Mouse (Mus musculus): ENCODE measurements around the gene Inhbb. TPM values are rescaled to one million over a fixed set of nuclear protein-coding genes. Genes with fewer than 3 reads are reported as not detected.

Gene Inhbb
- polyA plus RNA-seq, 1 experiment from 2014 or later: 4.6 TPM

- WGBS: 93% methylated on average over 9 of the region's 9 CpGs
- no peaks in the 10 kb centered on the region for H3K36me3 ChIP-seq (ENCODE audit: poor library complexity, severe bottlenecking)
- no peaks in the 10 kb centered on the region for H3K9me3 ChIP-seq (replicated peaks)
- H3K4me3 ChIP-seq: no peak overlapping the region
- no peak overlapping the region for H3K4me2 ChIP-seq
- H3K27me3 ChIP-seq: no peaks in the 10 kb centered on the region
- no peaks in the 10 kb centered on the region for H3K4me1 ChIP-seq
- ATAC-seq: no peak
- H3K9ac ChIP-seq: no peak overlapping the region
- H3K27ac ChIP-seq: no peak overlapping the region
Observed at GRCm38 (mm10) chr1:119442901-119443300, 20.9 kb upstream of the Inhbb start.

DNA sequence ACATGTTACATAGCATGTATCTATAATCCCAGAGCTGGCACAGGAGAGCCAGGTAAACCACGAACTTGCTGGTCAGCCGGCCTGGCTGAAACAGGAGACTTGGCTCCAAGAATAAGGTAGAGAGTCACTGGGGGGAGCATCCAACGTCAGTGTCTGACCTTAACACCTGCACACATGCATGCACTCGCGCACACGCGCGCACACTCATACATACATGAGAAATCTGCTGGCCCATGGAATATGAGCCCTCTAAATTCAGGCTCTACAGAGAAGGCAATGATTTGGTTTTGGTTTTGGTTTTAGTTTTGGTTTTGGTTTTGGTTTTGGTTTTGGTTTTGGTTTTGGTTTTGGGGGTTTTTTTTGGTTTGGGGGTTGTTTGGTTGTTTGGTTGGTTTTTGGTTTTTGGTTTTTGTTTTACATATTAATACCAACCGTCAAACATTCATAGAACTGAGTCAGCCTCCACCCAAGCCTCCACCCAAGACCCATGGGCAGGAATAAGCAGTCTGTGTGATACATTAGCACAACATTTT is 16.1 kb upstream of the Inhbb start:
- H3K9ac ChIP-seq: no peak overlapping the region
- H3K4me2 ChIP-seq: no peak overlapping the region
- WGBS: 95% methylated on average over 9 of the region's 9 CpGs
- ATAC-seq: no peak
- H3K9me3 ChIP-seq (replicated peaks): no peaks in the 10 kb centered on the region
- H3K27ac ChIP-seq: no peak overlapping the region
- H3K4me3 ChIP-seq: no peak overlapping the region
- no peaks in the 10 kb centered on the region for H3K27me3 ChIP-seq
- no peaks in the 10 kb centered on the region; the same call in 1 of the 2 replicates for H3K4me1 ChIP-seq
- no peaks in the 10 kb centered on the region for H3K36me3 ChIP-seq (ENCODE audit: poor library complexity, severe bottlenecking)

GRCm38 (mm10) chr1:119437401-119437800 is 15.4 kb upstream of the Inhbb start:
- no peaks in the 10 kb centered on the region for H3K27me3 ChIP-seq
- no peaks in the 10 kb centered on the region for H3K9me3 ChIP-seq (replicated peaks)
- no peak for ATAC-seq
- 53% methylated on average over 6 of the region's 6 CpGs for WGBS
- no peaks in the 10 kb centered on the region; the same call in 1 of the 2 replicates for H3K4me1 ChIP-seq
- no peak overlapping the region for H3K4me2 ChIP-seq
- H3K27ac ChIP-seq: no peak overlapping the region
- H3K9ac ChIP-seq: no peak overlapping the region
- H3K4me3 ChIP-seq: no peak overlapping the region
- H3K36me3 ChIP-seq (ENCODE audit: poor library complexity, severe bottlenecking): no peaks in the 10 kb centered on the region

DNA sequence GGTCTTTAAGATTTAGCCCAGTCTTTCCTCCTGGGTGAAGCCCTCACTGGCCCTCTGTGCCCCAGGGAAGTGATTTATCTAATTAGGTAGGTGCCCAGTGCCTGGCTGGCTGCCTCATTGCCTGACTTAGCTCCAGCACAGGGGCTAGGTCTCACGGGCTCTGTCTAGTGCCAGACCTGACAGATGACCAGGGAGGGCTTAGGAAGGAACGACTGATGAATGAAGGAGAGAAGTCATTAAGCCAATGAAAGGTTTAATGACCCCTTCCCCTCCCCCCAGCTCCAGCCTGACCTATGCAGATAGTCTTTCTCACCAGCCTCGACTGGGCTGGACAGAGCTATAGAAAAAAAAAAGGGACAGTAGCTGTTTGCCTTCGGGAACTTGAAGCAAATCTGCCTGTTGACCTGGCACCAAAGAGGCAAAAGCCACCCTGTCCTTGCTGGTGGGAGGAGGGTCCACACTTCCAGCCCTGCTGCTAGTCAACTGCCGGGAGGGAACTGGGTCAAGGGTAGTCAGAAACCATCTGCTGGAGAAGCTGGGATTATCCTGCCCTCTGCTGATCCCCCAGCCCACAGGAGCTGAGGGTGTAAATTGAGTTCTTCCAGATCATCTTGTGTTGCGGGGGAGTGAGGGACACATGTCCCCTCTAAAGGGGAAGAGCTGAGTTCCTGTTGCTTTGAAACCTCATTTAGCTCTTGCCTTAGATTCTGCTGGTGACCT is 2.3 kb upstream of the Inhbb start:
- WGBS: 44% methylated on average over 6 of the region's 6 CpGs
- no peak overlapping the region for H3K9ac ChIP-seq
- no peak for ATAC-seq

DNA sequence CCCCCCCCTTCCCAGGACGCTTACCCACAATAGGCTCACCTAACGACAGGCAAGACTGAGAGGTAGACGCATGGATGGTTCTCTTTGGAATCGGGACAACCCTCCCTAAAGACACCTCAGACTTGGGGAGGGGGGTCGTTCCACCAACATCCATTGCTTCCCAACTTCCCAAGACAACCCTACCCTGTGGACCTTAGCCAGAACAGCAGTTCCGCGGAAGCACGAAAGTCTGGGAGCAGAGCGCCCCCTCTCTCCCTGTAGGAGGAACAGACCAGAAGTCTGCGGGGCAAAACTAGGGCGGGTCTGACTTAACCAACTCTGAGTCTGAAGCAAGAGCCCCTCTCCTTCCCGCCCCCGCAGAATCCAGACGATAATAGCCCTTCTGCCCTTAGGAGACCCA is 1.5 kb upstream of the Inhbb start:
- Histone ChIP-seq H3K4me3 (no peak overlapping the region), H3K27ac (no peak overlapping the region), H3K4me1 (peaks cover 36% of the 10 kb centered on the region), H3K4me2 (peak overlapping the region; percentile 96), H3K27me3 (peaks cover 58% of the 10 kb centered on the region), H3K9ac (no peak overlapping the region), H3K36me3 (ENCODE audit: poor library complexity, severe bottlenecking) (no peaks in the 10 kb centered on the region), H3K9me3 (replicated peaks) (no peaks in the 10 kb centered on the region)
- 2% methylated on average over 14 of the region's 14 CpGs for WGBS
- ATAC-seq: peak; percentile 19

More for the DNA sequence above, 2.3 kb upstream of the Inhbb start:
- Histone ChIP-seq H3K27me3 (peaks cover 50% of the 10 kb centered on the region), H3K27ac (no peak overlapping the region), H3K4me1 (peaks cover 28% of the 10 kb centered on the region), H3K4me2 (no peak overlapping the region), H3K9me3 (replicated peaks) (no peaks in the 10 kb centered on the region), H3K4me3 (no peak overlapping the region), H3K36me3 (ENCODE audit: poor library complexity, severe bottlenecking) (no peaks in the 10 kb centered on the region)

DNA sequence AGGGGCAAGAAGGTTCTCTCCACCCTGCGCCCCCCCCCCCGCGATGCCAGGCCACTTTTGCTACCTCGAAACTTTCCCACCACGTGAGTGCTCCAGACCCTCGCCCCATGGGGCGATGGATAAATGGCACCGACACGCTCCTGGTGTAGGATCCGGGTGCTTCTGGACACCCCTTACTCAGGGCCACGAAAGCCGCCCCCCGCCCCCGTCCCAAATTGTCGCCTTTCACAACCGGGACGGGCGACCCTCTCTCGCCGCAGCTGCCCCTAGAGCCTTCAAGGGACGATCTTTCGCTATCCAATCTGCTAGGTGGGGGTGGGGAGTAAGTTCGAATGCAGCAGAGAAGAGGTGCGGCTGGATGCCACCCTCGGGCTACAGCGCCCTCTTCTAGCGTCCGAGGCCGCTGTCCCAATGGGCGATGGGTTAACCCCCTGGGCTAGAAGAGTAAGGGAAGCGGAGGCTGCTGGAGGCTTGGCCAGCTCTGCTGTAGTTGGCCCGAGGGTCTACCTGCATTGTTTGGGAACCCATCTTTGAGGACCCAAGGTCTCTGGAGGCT is 490 bp upstream of the Inhbb start:
- H3K9me3 ChIP-seq (replicated peaks): no peaks in the 10 kb centered on the region
- no peak overlapping the region for H3K27ac ChIP-seq
- peak overlapping the region; percentile 74 for H3K4me3 ChIP-seq
- H3K4me1 ChIP-seq: peaks cover 44% of the 10 kb centered on the region
- peak overlapping the region; percentile 96 for H3K4me2 ChIP-seq
- 1% methylated on average over 29 of the region's 32 CpGs for WGBS
- H3K9ac ChIP-seq: peak overlapping the region; percentile 89
- peaks cover 67% of the 10 kb centered on the region for H3K27me3 ChIP-seq
- H3K36me3 ChIP-seq (ENCODE audit: poor library complexity, severe bottlenecking): peaks cover 1% of the 10 kb centered on the region
- peak; percentile 6 for ATAC-seq

GRCm38 (mm10) chr1:119420984-119421575 is 968 bp downstream of the Inhbb start:
- ATAC-seq: peak; percentile 50
- peak overlapping the region; percentile 74 for H3K4me3 ChIP-seq
- peak overlapping the region; percentile 89 for H3K9ac ChIP-seq
- H3K27me3 ChIP-seq: peaks cover 73% of the 10 kb centered on the region
- no peaks in the 10 kb centered on the region for H3K9me3 ChIP-seq (replicated peaks)
- peak overlapping the region; percentile 82 for H3K27ac ChIP-seq
- H3K4me1 ChIP-seq: peaks cover 55% of the 10 kb centered on the region
- H3K36me3 ChIP-seq (ENCODE audit: poor library complexity, severe bottlenecking): peaks cover 13% of the 10 kb centered on the region
- 1% methylated on average over 15 of the region's 78 CpGs for WGBS
- H3K4me2 ChIP-seq: peak overlapping the region; percentile 96

DNA sequence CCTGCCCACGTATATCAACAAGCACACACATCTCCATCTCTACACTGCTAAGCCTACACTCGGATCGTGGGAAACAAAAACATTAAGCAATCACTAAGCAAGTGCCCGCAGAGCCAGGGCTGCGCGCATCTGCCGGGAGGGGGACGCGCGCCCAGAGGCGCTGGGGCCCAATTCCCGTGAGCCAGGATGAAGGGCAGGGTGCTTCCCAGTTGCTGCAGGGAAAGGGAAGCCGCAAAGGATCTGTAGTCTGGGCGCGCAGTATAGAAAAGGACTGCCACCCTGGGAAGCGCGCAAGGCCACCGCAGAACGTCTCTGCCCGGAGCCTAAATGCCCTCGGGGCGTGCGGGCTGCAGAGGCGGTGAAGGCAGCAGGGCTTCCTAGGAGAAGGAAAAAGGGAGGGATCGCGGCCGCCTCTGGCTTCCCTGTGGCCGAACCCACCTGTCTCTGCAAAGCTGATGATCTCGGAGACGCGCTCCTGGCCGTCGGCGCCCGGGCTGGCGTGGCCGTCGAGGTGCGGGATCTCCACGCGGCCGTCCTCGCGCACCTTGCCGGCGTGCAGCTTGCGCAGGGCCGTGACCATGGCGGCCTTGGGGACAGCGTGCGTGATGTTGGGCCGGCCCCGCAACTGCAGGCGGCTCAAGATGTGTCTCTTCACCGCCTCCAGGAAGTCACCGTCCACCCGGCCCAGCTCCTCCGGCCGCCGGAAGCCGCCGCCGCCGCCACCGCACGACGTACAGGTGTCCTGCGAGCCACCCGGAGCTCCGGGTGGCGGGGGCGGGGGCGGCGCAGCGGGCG is 1.7 kb downstream of the Inhbb start:
- Histone ChIP-seq H3K9ac (peak overlapping the region; percentile 89), H3K36me3 (ENCODE audit: poor library complexity, severe bottlenecking) (peaks cover 13% of the 10 kb centered on the region), H3K4me2 (peak overlapping the region; percentile 96), H3K9me3 (replicated peaks) (no peaks in the 10 kb centered on the region), H3K27me3 (peaks cover 73% of the 10 kb centered on the region), H3K4me1 (peaks cover 55% of the 10 kb centered on the region), H3K27ac (peak overlapping the region; percentile 73), H3K4me3 (peak overlapping the region; percentile 74)
- 2% methylated on average over 64 of the region's 76 CpGs for WGBS
- ATAC-seq: peak; percentile 5; the same call in 1 of the 2 replicates

- Histone ChIP-seq H3K27ac (peak overlapping the region; percentile 73), H3K36me3 (ENCODE audit: poor library complexity, severe bottlenecking) (peaks cover 13% of the 10 kb centered on the region), H3K9ac (peak overlapping the region; percentile 89), H3K4me2 (peak overlapping the region; percentile 96), H3K4me1 (peaks cover 55% of the 10 kb centered on the region), H3K9me3 (replicated peaks) (no peaks in the 10 kb centered on the region), H3K4me3 (peak overlapping the region; percentile 74), H3K27me3 (peaks cover 67% of the 10 kb centered on the region)
- ATAC-seq: no peak
- WGBS: 1% methylated on average over 29 of the region's 29 CpGs
Observed at GRCm38 (mm10) chr1:119419151-119420105, 2.6 kb downstream of the Inhbb start.

GRCm38 (mm10) chr1:119417991-119418390 is 4.1 kb downstream of the Inhbb start:
- no peak overlapping the region for H3K9ac ChIP-seq
- WGBS: 71% methylated on average over 8 of the region's 8 CpGs
- no peak overlapping the region for H3K4me3 ChIP-seq
- H3K4me1 ChIP-seq: peaks cover 52% of the 10 kb centered on the region
- peaks cover 54% of the 10 kb centered on the region for H3K27me3 ChIP-seq
- peaks cover 13% of the 10 kb centered on the region for H3K36me3 ChIP-seq (ENCODE audit: poor library complexity, severe bottlenecking)
- H3K9me3 ChIP-seq (replicated peaks): no peaks in the 10 kb centered on the region
- peak overlapping the region; percentile 96 for H3K4me2 ChIP-seq
- H3K27ac ChIP-seq: no peak overlapping the region
- no peak for ATAC-seq

DNA sequence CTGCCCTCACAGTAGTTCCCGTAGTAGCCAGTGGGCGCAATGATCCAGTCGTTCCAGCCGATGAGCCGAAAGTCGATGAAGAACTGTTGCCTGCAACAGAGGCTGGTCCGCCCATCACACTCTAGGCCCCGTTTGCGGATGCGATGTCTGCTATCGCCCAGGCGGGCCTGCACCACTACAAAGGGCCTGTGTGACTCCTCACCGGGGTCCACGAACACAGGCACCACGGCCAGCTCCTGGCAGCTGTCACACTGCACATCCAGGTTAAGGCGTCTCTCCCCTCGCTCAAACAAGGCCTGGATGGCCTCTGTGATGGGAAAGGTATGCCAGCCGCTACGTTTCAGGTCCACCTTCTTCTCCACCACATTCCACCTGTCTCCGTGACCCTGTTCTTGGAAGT is 4.5 kb downstream of the Inhbb start:
- Histone ChIP-seq H3K27ac (no peak overlapping the region), H3K27me3 (peaks cover 50% of the 10 kb centered on the region), H3K9ac (no peak overlapping the region), H3K4me2 (no peak overlapping the region), H3K4me1 (peaks cover 49% of the 10 kb centered on the region), H3K4me3 (no peak overlapping the region), H3K36me3 (ENCODE audit: poor library complexity, severe bottlenecking) (peaks cover 13% of the 10 kb centered on the region), H3K9me3 (replicated peaks) (no peaks in the 10 kb centered on the region)
- WGBS: 82% methylated on average over 20 of the region's 20 CpGs
- ATAC-seq: no peak
